Mouse (Mus musculus) heart, embryonic 15.5 days (tissue): ENCODE measurements around the gene Uhmk1. TPM values are rescaled to one million over a fixed set of nuclear protein-coding genes. Genes with fewer than 3 reads are reported as not detected.
A peak's percentile ranks its signal among the peaks of the same experiment; 100 is the strongest.

Experiments used
- ATAC-seq: fragments of 200-750 bp; cut with Nextera tagmentation; replicated peaks from 2 replicates; pipeline ENCODE4 v1.8.0; 2017; ENCODE audit warnings: low read depth, moderate TSS enrichment; ENCODE audit not compliant: insufficient number of reproducible peaks, insufficient read depth, low FRiP score
- H3K27ac ChIP-seq: fragments of 300-500 bp; sonication (generic); 2 replicates; pipeline ENCODE4 v1.5.1; 2015; ENCODE audit warnings: mild to moderate bottlenecking, inconsistent platforms
- H3K27me3 ChIP-seq: fragments of 300-500 bp; sonication (generic); 2 replicates; pipeline ENCODE4 v1.6.1; 2015; ENCODE audit warnings: inconsistent platforms
- H3K36me3 ChIP-seq: fragments of 300-500 bp; sonication (generic); 2 replicates; pipeline ENCODE4 v1.6.1; 2015; ENCODE audit warnings: mild to moderate bottlenecking, inconsistent platforms
- H3K4me1 ChIP-seq: fragments of 300-500 bp; sonication (generic); replicated peaks from 2 replicates; pipeline ENCODE4 v1.6.1; 2015; ENCODE audit warnings: inconsistent platforms
- H3K4me2 ChIP-seq: fragments of 300-500 bp; sonication (generic); 2 replicates; pipeline ENCODE4 v1.6.1; 2015; ENCODE audit warnings: inconsistent platforms, mild to moderate bottlenecking, moderate library complexity
- H3K4me3 ChIP-seq: fragments of 300-500 bp; sonication (generic); 2 replicates; pipeline ENCODE4 v1.5.1; 2015; ENCODE audit warnings: mild to moderate bottlenecking, inconsistent platforms
- H3K9ac ChIP-seq: fragments of 300-500 bp; sonication (generic); 2 replicates; pipeline ENCODE4 v1.6.1; 2015; ENCODE audit warnings: mild to moderate bottlenecking, inconsistent platforms
- H3K9me3 ChIP-seq: fragments of 300-500 bp; sonication (generic); replicated peaks from 2 replicates; pipeline ENCODE4 v1.6.1; 2016; ENCODE audit warnings: inconsistent platforms
- WGBS: fragments of 180-500 bp; shearing (Covaris S2); methylation state at CpG from one replicate; pipeline ENCODE4 v1.1.7; 2015; ENCODE audit warnings: mixed read lengths; 5-methylcytosine and 5-hydroxymethylcytosine counted together
- polyA plus RNA-seq: library from polyadenylated mRNA; unstranded; fragments of >200 nt; fragmentation: Nextera tagmentation; extraction: Ambion mirVana; gene quantifications from 2 replicates; pipeline ENCODE4 v1.2.1, GENCODE M21; 2015

Gene Uhmk1
- polyA plus RNA-seq, 1 experiment from 2014 or later: 4.6 TPM

- Histone ChIP-seq H3K27me3 (peaks cover 10% of the 10 kb centered on the region; the same call in 1 of the 2 replicates), H3K4me3 (no peak overlapping the region), H3K9ac (no peak overlapping the region), H3K9me3 (no peaks in the 10 kb centered on the region), H3K4me1 (peaks cover 7% of the 10 kb centered on the region), H3K27ac (no peak overlapping the region), H3K4me2 (no peak overlapping the region), H3K36me3 (peaks cover 28% of the 10 kb centered on the region)
- 91% methylated on average over 10 of the region's 10 CpGs for WGBS
- ATAC-seq: no peak
Observed at GRCm38 (mm10) chr1:170213181-170213879, 1.9 kb downstream of the Uhmk1 start.

DNA sequence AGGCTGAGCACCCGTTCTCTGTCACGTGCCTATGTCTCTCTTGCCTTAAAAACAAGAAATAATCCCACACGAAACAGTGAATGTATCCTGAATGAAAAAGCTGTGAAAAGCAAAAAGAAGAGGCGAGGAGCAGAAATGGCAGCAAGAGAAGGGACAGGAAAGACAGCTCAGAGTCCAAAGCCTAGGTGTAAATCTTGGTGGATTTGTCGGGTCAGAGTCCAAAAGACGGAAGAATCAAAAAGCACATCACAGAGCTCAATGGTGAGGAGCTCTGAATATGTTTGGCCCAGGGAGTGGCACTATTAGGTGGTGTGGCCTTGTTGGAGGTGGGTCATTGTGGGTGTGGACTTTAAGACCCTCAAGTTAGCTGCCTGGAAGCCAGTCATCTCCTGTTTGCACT lies 8.8 kb downstream of the Uhmk1 start:
- H3K4me1 ChIP-seq: no peaks in the 10 kb centered on the region
- no peaks in the 10 kb centered on the region for H3K9me3 ChIP-seq
- WGBS: 92% methylated on average over 6 of the region's 6 CpGs
- no peak for ATAC-seq
- peaks cover 74% of the 10 kb centered on the region for H3K36me3 ChIP-seq
- H3K9ac ChIP-seq: no peak overlapping the region
- no peak overlapping the region for H3K4me2 ChIP-seq
- H3K4me3 ChIP-seq: no peak overlapping the region
- no peaks in the 10 kb centered on the region for H3K27me3 ChIP-seq
- no peak overlapping the region for H3K27ac ChIP-seq

DNA sequence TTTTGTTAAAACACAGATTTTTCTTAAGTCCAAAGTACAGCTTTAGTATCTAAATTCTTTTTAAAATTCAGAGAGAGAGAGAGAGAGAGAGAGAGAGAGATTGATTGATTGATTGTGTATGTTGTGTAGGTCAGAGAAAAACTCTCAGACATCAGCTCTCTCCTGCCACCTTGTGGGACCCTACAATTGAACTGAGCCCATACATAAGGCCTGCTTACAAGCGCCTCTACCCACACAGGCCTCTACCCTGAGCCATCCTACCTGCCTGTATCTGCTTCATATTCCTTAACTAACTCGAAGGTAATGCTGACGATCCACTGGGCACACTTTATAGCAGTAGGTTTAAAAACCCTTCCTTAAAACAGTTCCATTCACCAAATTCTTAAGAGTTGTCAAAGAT lies 14.8 kb downstream of the Uhmk1 start:
- peaks cover 65% of the 10 kb centered on the region for H3K36me3 ChIP-seq
- no peak overlapping the region for H3K4me3 ChIP-seq
- H3K4me2 ChIP-seq: no peak overlapping the region
- H3K9ac ChIP-seq: no peak overlapping the region
- no peaks in the 10 kb centered on the region for H3K27me3 ChIP-seq
- no peak for ATAC-seq
- 70% methylated on average over 3 of the region's 3 CpGs for WGBS
- H3K27ac ChIP-seq: no peak overlapping the region
- H3K4me1 ChIP-seq: no peaks in the 10 kb centered on the region
- H3K9me3 ChIP-seq: no peaks in the 10 kb centered on the region

GRCm38 (mm10) chr1:170196211-170196610 lies 19.0 kb downstream of the Uhmk1 start:
- ATAC-seq: no peak
- Histone ChIP-seq H3K4me2 (no peak overlapping the region), H3K9ac (no peak overlapping the region), H3K27me3 (no peaks in the 10 kb centered on the region), H3K27ac (no peak overlapping the region), H3K4me3 (no peak overlapping the region), H3K36me3 (peaks cover 73% of the 10 kb centered on the region), H3K4me1 (no peaks in the 10 kb centered on the region), H3K9me3 (no peaks in the 10 kb centered on the region)
- WGBS: 96% methylated on average over 8 of the region's 8 CpGs

- Histone ChIP-seq H3K27ac (no peak overlapping the region), H3K4me1 (no peaks in the 10 kb centered on the region), H3K36me3 (peaks cover 40% of the 10 kb centered on the region), H3K9me3 (no peaks in the 10 kb centered on the region), H3K9ac (no peak overlapping the region), H3K27me3 (no peaks in the 10 kb centered on the region), H3K4me3 (no peak overlapping the region), H3K4me2 (no peak overlapping the region)
- 89% methylated on average over 1 of the region's 1 CpGs for WGBS
- ATAC-seq: no peak
Observed at GRCm38 (mm10) chr1:170191925-170192324, 23.3 kb downstream of the Uhmk1 start.

- no peaks in the 10 kb centered on the region for H3K27me3 ChIP-seq
- 44% methylated on average over 4 of the region's 4 CpGs for WGBS
- no peak overlapping the region for H3K4me3 ChIP-seq
- H3K27ac ChIP-seq: no peak overlapping the region
- H3K9me3 ChIP-seq: no peaks in the 10 kb centered on the region
- peaks cover 26% of the 10 kb centered on the region for H3K36me3 ChIP-seq
- H3K4me2 ChIP-seq: no peak overlapping the region
- no peaks in the 10 kb centered on the region for H3K4me1 ChIP-seq
- no peak overlapping the region for H3K9ac ChIP-seq
- ATAC-seq: no peak
Observed at GRCm38 (mm10) chr1:170190225-170190624, 25.0 kb downstream of the Uhmk1 start.

GRCm38 (mm10) chr1:170188601-170189000 lies 26.6 kb downstream of the Uhmk1 start:
- Histone ChIP-seq H3K9me3 (no peaks in the 10 kb centered on the region), H3K27ac (no peak overlapping the region), H3K4me1 (no peaks in the 10 kb centered on the region), H3K36me3 (peaks cover 12% of the 10 kb centered on the region), H3K4me3 (no peak overlapping the region), H3K4me2 (no peak overlapping the region), H3K27me3 (no peaks in the 10 kb centered on the region), H3K9ac (no peak overlapping the region)
- no peak for ATAC-seq
- WGBS: 62% methylated on average over 11 of the region's 11 CpGs

DNA sequence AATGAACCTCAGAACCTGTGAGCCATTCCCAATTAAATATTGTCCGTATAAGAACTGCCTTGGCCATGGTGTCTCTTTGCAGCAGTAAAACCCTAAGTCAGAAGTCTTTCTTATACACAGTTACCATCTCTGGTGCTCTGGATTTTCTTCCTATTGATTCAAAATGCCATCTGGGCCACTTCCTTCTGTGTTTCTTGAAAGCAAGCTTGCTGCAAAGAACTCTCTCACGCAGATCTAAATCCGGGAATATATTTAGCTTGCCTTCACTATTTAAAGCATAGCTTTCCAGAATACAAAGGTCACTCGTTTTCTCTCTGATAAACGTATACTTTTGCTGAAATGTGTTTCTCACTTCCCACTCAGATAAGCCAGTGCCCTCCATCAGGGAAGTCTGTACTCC lies 28.7 kb downstream of the Uhmk1 start:
- 59% methylated on average over 5 of the region's 5 CpGs for WGBS
- Histone ChIP-seq H3K36me3 (no peaks in the 10 kb centered on the region), H3K9ac (no peak overlapping the region), H3K27ac (no peak overlapping the region), H3K9me3 (no peaks in the 10 kb centered on the region), H3K4me1 (no peaks in the 10 kb centered on the region), H3K27me3 (no peaks in the 10 kb centered on the region), H3K4me2 (no peak overlapping the region), H3K4me3 (no peak overlapping the region)
- ATAC-seq: no peak

GRCm38 (mm10) chr1:170185137-170185536 lies 30.1 kb downstream of the Uhmk1 start:
- Histone ChIP-seq H3K4me2 (no peak overlapping the region), H3K4me1 (no peaks in the 10 kb centered on the region), H3K36me3 (no peaks in the 10 kb centered on the region), H3K27ac (no peak overlapping the region), H3K9me3 (no peaks in the 10 kb centered on the region), H3K9ac (no peak overlapping the region), H3K27me3 (no peaks in the 10 kb centered on the region), H3K4me3 (no peak overlapping the region)
- no peak for ATAC-seq
- WGBS: 91% methylated on average over 3 of the region's 3 CpGs

DNA sequence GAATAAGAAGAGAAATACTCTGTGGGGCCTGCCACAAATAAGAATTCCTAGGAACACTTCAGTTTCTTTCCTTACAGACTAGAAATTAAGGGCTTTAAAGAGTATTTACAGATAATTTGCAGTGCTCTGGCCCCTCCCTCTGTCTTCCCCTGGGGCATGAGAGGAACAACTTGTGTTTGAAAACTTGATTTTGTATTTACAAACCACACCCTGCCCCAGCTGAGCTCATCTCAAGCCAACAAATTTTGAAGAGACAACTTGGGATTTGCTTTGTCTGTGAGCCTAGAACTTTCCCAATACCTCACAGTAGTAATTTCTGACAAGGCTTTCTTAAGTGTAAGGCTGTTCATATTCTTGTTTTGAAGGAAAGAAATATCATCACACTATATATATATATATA lies 32.5 kb downstream of the Uhmk1 start:
- Histone ChIP-seq H3K4me1 (no peaks in the 10 kb centered on the region), H3K36me3 (no peaks in the 10 kb centered on the region), H3K27ac (no peak overlapping the region), H3K4me2 (no peak overlapping the region), H3K9ac (no peak overlapping the region), H3K27me3 (no peaks in the 10 kb centered on the region), H3K4me3 (no peak overlapping the region), H3K9me3 (no peaks in the 10 kb centered on the region)
- no peak for ATAC-seq

- H3K9me3 ChIP-seq: no peaks in the 10 kb centered on the region
- H3K4me1 ChIP-seq: peaks cover 10% of the 10 kb centered on the region
- no peak for ATAC-seq
- no peak overlapping the region for H3K9ac ChIP-seq
- no peaks in the 10 kb centered on the region for H3K36me3 ChIP-seq
- WGBS: 60% methylated on average over 8 of the region's 8 CpGs
- H3K27me3 ChIP-seq: no peaks in the 10 kb centered on the region
- H3K4me2 ChIP-seq: no peak overlapping the region
- H3K27ac ChIP-seq: no peak overlapping the region
- H3K4me3 ChIP-seq: no peak overlapping the region
Observed at GRCm38 (mm10) chr1:170176661-170177239, 38.4 kb downstream of the Uhmk1 start.

DNA sequence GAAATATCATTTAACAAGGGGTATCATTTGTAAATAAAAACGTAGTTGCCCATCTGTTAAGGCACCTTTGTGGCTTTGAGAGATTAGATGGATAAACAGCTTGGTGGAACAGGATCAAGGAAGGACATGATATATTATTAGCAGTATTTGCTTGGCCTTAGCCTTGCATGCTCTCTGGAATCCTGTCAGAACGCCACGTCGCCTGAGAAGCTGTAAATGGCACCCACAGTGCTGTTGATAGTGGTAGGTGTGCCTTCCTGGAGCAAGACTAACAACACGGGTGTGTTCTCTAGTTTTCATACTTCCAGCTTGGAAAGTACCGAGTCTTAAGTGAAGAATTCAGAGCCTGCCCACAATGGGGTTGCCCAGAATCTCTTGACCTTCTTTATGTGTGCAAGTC lies 39.3 kb downstream of the Uhmk1 start:
- H3K36me3 ChIP-seq: no peaks in the 10 kb centered on the region
- H3K4me1 ChIP-seq: peaks cover 10% of the 10 kb centered on the region
- peak overlapping the region; percentile 94 for H3K27ac ChIP-seq
- 36% methylated on average over 6 of the region's 6 CpGs for WGBS
- H3K9me3 ChIP-seq: no peaks in the 10 kb centered on the region
- H3K4me2 ChIP-seq: peak overlapping the region; percentile 77; the same call in 1 of the 2 replicates
- no peaks in the 10 kb centered on the region for H3K27me3 ChIP-seq
- ATAC-seq: no peak
- no peak overlapping the region for H3K9ac ChIP-seq
- H3K4me3 ChIP-seq: no peak overlapping the region
